Mouse (Mus musculus) layer of hippocampus, adult 2 months (tissue): ENCODE results near the gene Mthfd1l. TPM values are rescaled to one million over a fixed set of nuclear protein-coding genes. Genes with fewer than 3 reads are reported as not detected.
"Not testable (repeated sequence)": the region's sequence is repeated elsewhere in the genome, so short reads cannot be mapped to it uniquely, and the experiment has no call there.

Experiments used
- DNase-seq, 2 experiments: peaks; one replicate each; pipeline ENCODE4 v3.0.0; 2022; ENCODE audit warnings: low spot score in 2 of 2
- H3K27ac ChIP-seq: fragments of 200-600 bp; 2 replicates; pipeline ENCODE4 v1.8.1; 2022
- H3K4me3 ChIP-seq: fragments of 200-600 bp; 2 replicates; pipeline ENCODE4 v1.8.1; 2022; ENCODE audit warnings: mild to moderate bottlenecking
- CTCF ChIP-seq: fragments of 200-600 bp; conservative IDR thresholded peaks from 2 replicates; pipeline ENCODE4 v1.8.1; 2022; ENCODE audit warnings: antibody characterized with exemption, mild to moderate bottlenecking, moderate library complexity
- total RNA-seq, 2 experiments: library from RNA; stranded (reverse); gene quantifications; 2 replicates each; pipeline ENCODE4 v1.2.3; 2021

Mthfd1l gene
- total RNA-seq, 2 experiments from 2014 or later, result 8.2 to 9.2 TPM

GRCm38 (mm10) chr10:4108462-4108861, 135.5 kb downstream of the Mthfd1l start:
- H3K4me3 ChIP-seq, result no peak overlapping the region
- no peak overlapping the region for H3K27ac ChIP-seq
- TF ChIP-seq CTCF, result no peak
- no peak for DNase-seq

- Histone ChIP-seq H3K27ac (no peak overlapping the region), H3K4me3 (no peak overlapping the region)
- TF ChIP-seq CTCF, result 0 out of 2 replicates have a peak, but pooled peaks have one; percentile 3
- DNase-seq, result no peak
Observed at GRCm38 (mm10) chr10:4111095-4111794, 138.3 kb downstream of the Mthfd1l start.

- TF ChIP-seq CTCF, result no peak
- Histone ChIP-seq H3K4me3 (no peak overlapping the region), H3K27ac (no peak overlapping the region)
- no peak for DNase-seq
Observed at GRCm38 (mm10) chr10:4111795-4112139, 138.8 kb downstream of the Mthfd1l start.

GRCm38 (mm10) chr10:4112611-4113327, 139.9 kb downstream of the Mthfd1l start:
- H3K27ac ChIP-seq, result no peak overlapping the region
- DNase-seq, result no peak

GRCm38 (mm10) chr10:4113328-4113658, 140.4 kb downstream of the Mthfd1l start:
- no peak for TF ChIP-seq CTCF
- peak in 1 of 2 experiments; percentile 16 for DNase-seq
- Histone ChIP-seq H3K4me3 (no peak overlapping the region), H3K27ac (no peak overlapping the region)

More at GRCm38 (mm10) chr10:4112611-4113327, 139.9 kb downstream of the Mthfd1l start:
- H3K4me3 ChIP-seq, result no peak overlapping the region
- TF ChIP-seq CTCF, result no peak

- no peak overlapping the region for H3K27ac ChIP-seq
- no peak for TF ChIP-seq CTCF
Observed at GRCm38 (mm10) chr10:4116653-4117052, 143.7 kb downstream of the Mthfd1l start.

GRCm38 (mm10) chr10:4117091-4117490, 144.2 kb downstream of the Mthfd1l start:
- Histone ChIP-seq H3K4me3 (no peak overlapping the region), H3K27ac (no peak overlapping the region)
- TF ChIP-seq CTCF, result no peak
- no peak for DNase-seq

More at GRCm38 (mm10) chr10:4116653-4117052, 143.7 kb downstream of the Mthfd1l start:
- H3K4me3 ChIP-seq, result no peak overlapping the region
- no peak for DNase-seq

- Histone ChIP-seq H3K4me3 (no peak overlapping the region), H3K27ac (no peak overlapping the region)
- TF ChIP-seq CTCF, result no peak
- DNase-seq, result no peak
Observed at GRCm38 (mm10) chr10:4119287-4119686, 146.4 kb downstream of the Mthfd1l start.

GRCm38 (mm10) chr10:4120708-4121107, 147.8 kb downstream of the Mthfd1l start:
- no peak for TF ChIP-seq CTCF
- no peak for DNase-seq
- Histone ChIP-seq H3K4me3 (no peak overlapping the region), H3K27ac (peak overlapping the region; percentile 28; the same call in 1 of the 2 replicates)

- peak overlapping the region; percentile 28; the same call in 1 of the 2 replicates for H3K27ac ChIP-seq
- H3K4me3 ChIP-seq, result no peak overlapping the region
- DNase-seq, result no peak
- TF ChIP-seq CTCF, result no peak
Observed at GRCm38 (mm10) chr10:4121197-4121596, 148.3 kb downstream of the Mthfd1l start.

- DNase-seq, H3K4me3 ChIP-seq, H3K27ac ChIP-seq: not testable (repeated sequence)
Observed at GRCm38 (mm10) chr10:4123280-4123945, 150.5 kb downstream of the Mthfd1l start.

GRCm38 (mm10) chr10:4124148-4124547, 151.2 kb downstream of the Mthfd1l start:
- TF ChIP-seq CTCF, result no peak
- H3K27ac ChIP-seq, result no peak overlapping the region
- H3K4me3 ChIP-seq, result no peak overlapping the region
- DNase-seq, result no peak

- no peak overlapping the region for H3K27ac ChIP-seq
- no peak for DNase-seq
- no peak overlapping the region for H3K4me3 ChIP-seq
- TF ChIP-seq CTCF, result no peak
Observed at GRCm38 (mm10) chr10:4125232-4125631, 152.3 kb downstream of the Mthfd1l start.
